Mouse (Mus musculus) heart, embryonic 14.5 days (tissue): Measurements from ENCODE around the gene Retreg3. TPM values are rescaled to one million over a fixed set of nuclear protein-coding genes. Genes with fewer than 3 reads are reported as not detected.

Source experiments
- ATAC-seq: fragments of 200-750 bp; cut with Nextera tagmentation; 2 replicates; pipeline ENCODE4 v1.8.0; 2017; ENCODE audit warnings: low read depth, moderate TSS enrichment; ENCODE audit not compliant: insufficient number of reproducible peaks, insufficient read depth, low FRiP score
- H3K27ac ChIP-seq, 2 experiments: fragments of 200-500 bp in 1 of 2; fragments of 300-500 bp in 1 of 2; sonication (generic) in 1 of 2; replicated peaks in 1 of 2; 2 replicates each; pipeline ENCODE4 v1.5.1; 2012 to 2014; ENCODE audit warnings: low read depth in 2 of 2, low read length in 2 of 2, control low read depth in 1 of 2, mild to moderate bottlenecking in 1 of 2, mixed read lengths in 1 of 2; ENCODE audit not compliant: control insufficient read depth in 1 of 2, insufficient read depth in 1 of 2
- H3K27me3 ChIP-seq: fragments of 300-500 bp; sonication (generic); 2 replicates; pipeline ENCODE4 v1.6.1; 2014; ENCODE audit warnings: mild to moderate bottlenecking, low read length, control low read depth; ENCODE audit not compliant: control insufficient read depth, insufficient read depth
- H3K36me3 ChIP-seq: fragments of 300-500 bp; sonication (generic); 2 replicates; pipeline ENCODE4 v1.6.1; 2014; ENCODE audit warnings: mild to moderate bottlenecking, control low read depth, low read length, mixed read lengths; ENCODE audit not compliant: control insufficient read depth, insufficient read depth
- H3K4me1 ChIP-seq, 2 experiments: fragments of 200-500 bp in 1 of 2; fragments of 300-500 bp in 1 of 2; sonication (generic) in 1 of 2; 2 replicates each; pipeline ENCODE4 v1.6.1; 2012 to 2014; ENCODE audit warnings: low read length in 2 of 2, control low read depth in 1 of 2, mixed read lengths in 1 of 2; ENCODE audit not compliant: control insufficient read depth in 2 of 2, insufficient read depth in 2 of 2
- H3K4me2 ChIP-seq: fragments of 300-500 bp; sonication (generic); 2 replicates; pipeline ENCODE4 v1.6.1; 2014; ENCODE audit warnings: mild to moderate bottlenecking, low read length
- H3K4me3 ChIP-seq, 2 experiments: fragments of 200-500 bp in 1 of 2; fragments of 300-500 bp in 1 of 2; sonication (generic) in 1 of 2; 2 replicates each; pipeline ENCODE4 v1.5.1; 2012 to 2014; ENCODE audit warnings: low read length in 2 of 2, mild to moderate bottlenecking in 2 of 2, control low read depth in 1 of 2, low read depth in 1 of 2, moderate library complexity in 1 of 2; ENCODE audit not compliant: control insufficient read depth in 1 of 2, insufficient read depth in 1 of 2
- H3K9ac ChIP-seq: fragments of 300-500 bp; sonication (generic); 2 replicates; pipeline ENCODE4 v1.6.1; 2014; ENCODE audit warnings: mild to moderate bottlenecking, low read length
- H3K9me3 ChIP-seq: fragments of 300-500 bp; sonication (generic); 2 replicates; pipeline ENCODE4 v1.6.1; 2016; ENCODE audit warnings: low read length, control low read depth; ENCODE audit not compliant: control insufficient read depth
- WGBS: fragments of 180-500 bp; shearing (Covaris S2); extraction: QIAGEN DNeasy Blood & Tissue Kit; methylation state at CpG from one replicate; pipeline ENCODE4 v1.1.7; 2014; 5-methylcytosine and 5-hydroxymethylcytosine counted together
- polyA plus RNA-seq: library from polyadenylated mRNA; unstranded; fragments of >200 nt; fragmentation: Nextera tagmentation; extraction: Ambion mirVana; gene quantifications from 2 replicates; pipeline ENCODE4 v1.2.1, GENCODE M21; 2014

The Retreg3 gene
- polyA plus RNA-seq, 1 experiment from 2014 or later = 8.0 TPM

DNA sequence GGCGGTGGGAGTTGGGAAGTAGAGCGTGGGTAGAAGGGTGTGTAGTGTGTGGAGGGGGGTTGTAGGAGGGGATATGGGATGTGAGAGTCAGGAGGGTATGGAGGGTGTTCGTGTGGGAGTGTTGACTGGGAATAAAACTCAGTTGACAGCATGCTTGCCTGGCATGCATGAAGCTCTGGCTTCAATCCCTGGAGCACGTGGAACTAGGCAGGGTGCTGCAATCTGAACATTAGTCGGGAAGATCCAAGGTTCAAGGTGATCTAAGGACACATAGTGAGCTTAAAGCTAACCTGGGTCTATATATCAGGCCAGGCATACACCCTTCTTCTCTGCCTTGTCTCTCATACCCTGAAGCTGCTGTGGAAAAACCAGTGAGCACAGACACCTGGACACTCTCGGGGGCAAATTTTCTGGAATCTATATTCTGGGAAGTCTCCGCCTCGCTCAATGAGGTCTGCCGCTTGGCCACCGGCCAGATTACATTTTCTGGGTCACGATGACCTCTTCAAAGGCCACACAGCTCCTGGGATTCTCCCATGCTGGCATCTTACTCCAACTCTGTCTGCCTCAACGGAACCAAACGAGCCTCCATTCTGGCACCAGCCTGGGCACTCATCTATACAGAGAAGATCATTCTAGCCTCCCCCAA is 14.6 kb upstream of the Retreg3 start:
- Histone ChIP-seq H3K4me1 (peaks cover 17 to 23% of the 10 kb centered on the region in 2 experiments; a peak in 3 of 4 replicates), H3K27me3 (no peaks in the 10 kb centered on the region), H3K27ac (no peak overlapping the region), H3K4me2 (no peak overlapping the region), H3K9me3 (no peaks in the 10 kb centered on the region), H3K36me3 (no peaks in the 10 kb centered on the region), H3K4me3 (no peak overlapping the region), H3K9ac (peak overlapping the region; percentile 14; the same call in 1 of the 2 replicates)
- WGBS = 54% methylated on average over 13 of the region's 13 CpGs
- ATAC-seq = no peak

DNA sequence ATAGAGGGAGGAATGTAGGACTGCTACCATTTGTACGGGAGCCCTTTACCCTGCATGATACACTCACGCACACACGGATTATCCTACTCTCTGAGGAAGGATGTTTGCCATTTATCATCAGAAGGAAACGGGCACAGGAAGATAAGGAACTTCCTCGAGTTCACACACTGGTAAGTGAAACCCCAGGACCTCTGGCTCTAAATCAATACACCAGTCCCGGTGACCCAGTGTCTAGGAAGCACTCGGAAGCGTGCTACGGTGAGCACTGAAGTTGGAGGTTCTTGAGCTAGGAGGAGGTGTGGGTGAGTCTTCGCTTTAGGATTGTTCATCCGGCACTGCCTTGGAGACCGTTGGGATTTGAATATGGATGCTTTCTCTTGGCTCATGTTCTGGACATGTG is 13.3 kb upstream of the Retreg3 start:
- no peak overlapping the region for H3K9ac ChIP-seq
- H3K9me3 ChIP-seq = no peaks in the 10 kb centered on the region
- H3K4me1 ChIP-seq = peaks cover 13 to 19% of the 10 kb centered on the region in 2 experiments; a peak in 3 of 4 replicates
- H3K27me3 ChIP-seq = no peaks in the 10 kb centered on the region
- no peaks in the 10 kb centered on the region for H3K36me3 ChIP-seq
- no peak overlapping the region for H3K4me3 ChIP-seq
- WGBS = 49% methylated on average over 12 of the region's 12 CpGs
- H3K4me2 ChIP-seq = no peak overlapping the region
- no peak overlapping the region for H3K27ac ChIP-seq
- ATAC-seq = no peak

DNA sequence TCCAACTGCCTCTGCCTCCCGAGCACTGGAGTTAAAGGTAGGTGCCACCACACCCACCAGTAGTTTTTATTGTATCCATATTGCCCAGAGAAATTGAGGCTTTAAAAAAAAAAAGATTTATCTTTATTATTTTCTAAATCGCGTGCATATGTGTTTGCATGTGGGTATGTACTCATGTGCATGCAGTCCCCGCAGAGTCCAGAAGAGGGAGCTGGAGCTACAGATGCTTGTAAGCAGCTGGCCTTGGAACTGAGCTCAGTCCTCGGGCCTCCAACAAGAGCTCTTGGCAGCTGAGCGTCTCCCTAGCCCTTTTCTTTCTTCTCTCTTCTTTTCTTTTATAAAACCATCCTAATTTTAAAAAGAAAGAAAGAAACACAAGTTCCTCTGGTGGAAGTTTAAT is 12.0 kb upstream of the Retreg3 start:
- Histone ChIP-seq H3K4me2 (no peak overlapping the region), H3K9ac (no peak overlapping the region), H3K36me3 (peaks cover 4% of the 10 kb centered on the region), H3K4me1 (peaks cover 13 to 19% of the 10 kb centered on the region in 2 experiments; a peak in 3 of 4 replicates), H3K9me3 (no peaks in the 10 kb centered on the region), H3K4me3 (no peak overlapping the region), H3K27ac (no peak overlapping the region), H3K27me3 (no peaks in the 10 kb centered on the region)
- WGBS = 83% methylated on average over 6 of the region's 6 CpGs
- ATAC-seq = no peak

DNA sequence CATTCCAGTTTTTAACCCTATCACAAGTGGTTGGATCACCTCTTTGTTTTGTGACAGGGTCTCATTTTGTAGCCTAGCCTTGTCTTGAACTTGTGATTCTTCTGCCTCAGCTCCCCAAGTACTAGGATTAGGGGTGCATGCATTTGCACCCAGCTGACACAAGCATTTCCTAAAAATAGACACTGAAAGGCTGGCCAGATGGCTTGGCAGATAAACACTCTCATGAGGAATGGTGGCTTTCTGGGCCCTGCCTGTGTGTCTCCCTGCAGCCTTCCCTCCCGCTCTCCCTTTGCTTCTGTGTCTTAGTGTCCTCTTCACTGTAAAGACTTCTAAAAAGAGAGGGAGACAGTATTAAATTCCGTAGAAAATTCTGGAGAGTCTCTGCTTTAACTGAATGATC is 11.5 kb upstream of the Retreg3 start:
- H3K9me3 ChIP-seq = no peaks in the 10 kb centered on the region
- H3K4me3 ChIP-seq = no peak overlapping the region
- peak overlapping the region in 1 of 2 experiments; percentile 79; a peak in 2 of 4 replicates for H3K27ac ChIP-seq
- peaks cover 9% of the 10 kb centered on the region for H3K36me3 ChIP-seq
- no peak overlapping the region for H3K9ac ChIP-seq
- H3K27me3 ChIP-seq = no peaks in the 10 kb centered on the region
- H3K4me1 ChIP-seq = peaks cover 13 to 19% of the 10 kb centered on the region in 2 experiments; a peak in 3 of 4 replicates
- ATAC-seq = no peak
- WGBS = 87% methylated on average over 2 of the region's 2 CpGs
- H3K4me2 ChIP-seq = no peak overlapping the region

DNA sequence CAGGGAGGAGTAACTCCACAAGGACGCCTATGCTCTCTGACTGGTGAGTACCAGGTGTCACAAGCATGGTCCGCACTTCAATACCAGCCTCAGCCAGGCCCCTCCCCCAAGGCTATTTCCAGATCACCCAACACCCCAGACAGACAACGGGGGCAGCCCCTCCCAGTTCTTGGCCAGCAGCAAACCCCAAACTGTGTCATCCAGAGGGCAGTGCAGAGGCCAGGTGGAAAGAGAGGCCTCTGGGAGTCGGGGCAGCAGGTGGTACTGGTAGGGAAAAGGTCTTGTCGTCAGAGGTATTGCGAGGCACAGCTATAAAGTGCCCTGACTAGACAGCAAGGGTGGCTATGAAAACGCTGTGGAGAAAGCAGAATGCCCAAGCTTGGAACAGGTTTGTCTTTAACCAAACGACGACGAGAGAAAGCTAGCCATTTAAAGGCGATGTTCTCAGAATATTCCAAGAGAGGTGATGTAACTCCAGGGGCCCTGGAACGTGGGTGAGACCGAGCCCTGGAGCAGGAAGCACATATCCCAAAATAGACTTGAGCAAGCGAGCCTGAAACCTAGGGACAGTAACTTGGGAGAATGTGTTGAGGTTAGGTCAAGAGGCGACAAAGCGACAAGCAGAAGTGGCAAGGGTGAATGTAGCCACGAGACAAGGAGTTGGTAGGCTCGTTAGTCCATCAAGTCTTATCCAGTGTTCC is 10.5 kb upstream of the Retreg3 start:
- H3K4me1 ChIP-seq = peaks cover 13 to 19% of the 10 kb centered on the region in 2 experiments; a peak in 3 of 4 replicates
- no peaks in the 10 kb centered on the region for H3K27me3 ChIP-seq
- ATAC-seq = peak; percentile 64
- H3K36me3 ChIP-seq = peaks cover 19% of the 10 kb centered on the region
- no peaks in the 10 kb centered on the region for H3K9me3 ChIP-seq
- H3K9ac ChIP-seq = 0 out of 2 replicates have a peak overlapping the region, but pooled peaks have one; percentile 4
- H3K27ac ChIP-seq = peak overlapping the region; percentile 79 to 90
- 14% methylated on average over 18 of the region's 18 CpGs for WGBS
- no peak overlapping the region for H3K4me3 ChIP-seq
- H3K4me2 ChIP-seq = peak overlapping the region; percentile 28

DNA sequence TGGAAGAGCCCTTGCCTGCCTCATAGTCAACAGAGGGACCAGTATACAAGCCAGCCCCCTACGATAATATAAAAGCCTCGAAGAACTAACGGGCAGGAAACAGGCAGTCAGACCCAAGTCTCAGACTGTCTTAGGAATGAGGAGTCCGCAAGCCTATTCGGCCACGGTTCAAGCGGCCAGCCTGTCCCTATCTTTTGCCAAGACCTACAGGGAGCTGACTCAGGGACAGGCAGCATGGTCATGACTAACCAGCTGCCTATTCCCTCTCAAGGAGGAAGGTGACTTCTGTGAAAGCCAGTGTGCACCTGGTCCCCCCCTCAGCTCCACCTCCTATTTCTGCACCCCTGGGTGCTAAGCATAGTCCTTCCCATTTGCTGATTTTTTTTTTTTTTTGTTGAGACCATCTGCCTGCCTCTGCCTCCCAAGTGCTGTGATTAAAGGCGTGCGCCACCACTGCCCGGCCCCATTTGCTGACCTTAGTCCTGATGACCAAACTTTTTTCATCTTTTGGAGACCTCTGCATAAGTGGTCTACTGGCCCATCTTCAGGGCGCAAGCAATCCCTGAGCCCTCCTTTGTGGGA is 9.4 kb upstream of the Retreg3 start:
- Histone ChIP-seq H3K9ac (no peak overlapping the region), H3K27ac (peak overlapping the region in 1 of 2 experiments; percentile 50; a peak in 1 of 4 replicates), H3K4me2 (no peak overlapping the region), H3K27me3 (no peaks in the 10 kb centered on the region), H3K9me3 (no peaks in the 10 kb centered on the region), H3K4me3 (no peak overlapping the region), H3K4me1 (peaks cover 11 to 15% of the 10 kb centered on the region in 2 experiments; a peak in 3 of 4 replicates), H3K36me3 (peaks cover 24% of the 10 kb centered on the region)
- 78% methylated on average over 11 of the region's 11 CpGs for WGBS
- no peak for ATAC-seq

DNA sequence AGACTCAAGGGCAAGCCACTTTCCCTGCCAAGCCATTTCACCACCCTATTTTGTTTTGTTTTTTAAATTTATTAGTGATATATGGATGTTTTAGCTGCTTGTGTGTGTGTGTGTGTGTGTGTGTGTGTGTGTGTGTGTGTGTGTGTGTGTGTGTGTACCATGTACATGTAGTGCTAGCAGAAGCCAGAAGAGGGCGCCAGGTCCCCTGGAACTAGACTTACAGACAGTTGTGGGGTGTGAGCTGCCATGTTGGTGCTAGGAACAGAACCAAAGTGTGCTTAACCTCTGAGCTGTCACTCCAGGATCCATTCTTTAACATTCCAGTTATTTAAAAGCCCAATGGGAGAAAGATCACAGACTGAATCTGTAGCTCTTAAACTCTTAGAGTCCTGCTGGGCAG is 7.4 kb upstream of the Retreg3 start:
- Histone ChIP-seq H3K27me3 (no peaks in the 10 kb centered on the region), H3K36me3 (peaks cover 44% of the 10 kb centered on the region), H3K27ac (no peak overlapping the region), H3K4me3 (no peak overlapping the region), H3K4me1 (peaks cover 11 to 15% of the 10 kb centered on the region in 2 experiments; a peak in 3 of 4 replicates), H3K9ac (no peak overlapping the region), H3K4me2 (no peak overlapping the region), H3K9me3 (no peaks in the 10 kb centered on the region)
- WGBS = 67% methylated on average over 1 of the region's 1 CpGs
- no peak for ATAC-seq
